Mouse (Mus musculus) megakaryocyte, adult 5-6 weeks (primary cell): ENCODE results near the gene Prtg. TPM values are rescaled to one million over a fixed set of nuclear protein-coding genes. Genes with fewer than 3 reads are reported as not detected.

Source experiments
- ATAC-seq: 2 replicates; pipeline ENCODE4 v1.8.0; 2016; ENCODE audit warnings: mild to moderate bottlenecking, inconsistent platforms; ENCODE audit not compliant: poor library complexity, severe bottlenecking
- total RNA-seq, 2 experiments: library from RNA; stranded (forward) in 1 of 2; stranded (reverse) in 1 of 2; fragments of 153-499, 151-499 nt in 1 of 2; fragments of 221-1000, 200-1000 nt in 1 of 2; gene quantifications; 2 replicates each; pipeline versions ENCODE4 v1.2.3 to v1.2.4; 2015 to 2017

The Prtg gene
- total RNA-seq (2015) (not detected in 2 replicates), total RNA-seq (2017) (not detected in 2 replicates)

DNA sequence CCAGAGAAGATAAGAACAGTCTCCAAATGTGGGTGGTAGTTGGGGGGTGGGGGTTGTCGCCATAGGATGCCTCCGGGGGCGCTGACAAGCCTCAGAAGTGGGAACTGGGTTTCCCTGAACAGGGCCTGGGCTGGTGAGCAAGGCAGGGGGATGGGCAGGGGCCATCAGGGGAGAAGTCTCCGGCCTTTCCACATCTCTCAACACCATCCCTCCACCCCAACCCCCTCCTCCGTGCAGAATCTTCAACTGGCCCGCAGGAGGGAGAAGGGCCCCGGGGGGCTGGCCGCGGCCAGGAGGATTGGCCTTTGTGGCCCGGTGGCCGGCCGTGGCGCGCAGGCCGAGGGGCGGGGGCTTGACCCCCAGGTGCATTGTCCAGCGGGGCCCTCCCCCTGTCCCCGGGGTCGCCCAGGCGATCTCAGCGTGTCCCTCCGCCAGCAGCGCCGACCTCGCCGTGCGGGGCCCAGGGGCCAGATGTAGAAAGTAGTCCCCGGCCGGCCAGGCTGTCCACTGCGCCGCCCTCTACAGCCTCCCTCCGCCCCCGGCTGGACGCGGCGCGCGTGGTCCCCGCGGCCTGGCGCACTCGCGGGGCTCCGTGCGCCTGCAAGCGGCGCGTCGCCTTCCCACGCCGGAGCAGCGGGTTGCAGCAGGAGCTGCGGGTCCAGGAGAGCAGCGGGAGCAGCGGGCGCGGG lies at the start of gene Prtg:
Gene Prtg, plus strand, starts transcription at position 144 of the 689 bp plus-strand sequence.
- ATAC-seq = no peak

DNA sequence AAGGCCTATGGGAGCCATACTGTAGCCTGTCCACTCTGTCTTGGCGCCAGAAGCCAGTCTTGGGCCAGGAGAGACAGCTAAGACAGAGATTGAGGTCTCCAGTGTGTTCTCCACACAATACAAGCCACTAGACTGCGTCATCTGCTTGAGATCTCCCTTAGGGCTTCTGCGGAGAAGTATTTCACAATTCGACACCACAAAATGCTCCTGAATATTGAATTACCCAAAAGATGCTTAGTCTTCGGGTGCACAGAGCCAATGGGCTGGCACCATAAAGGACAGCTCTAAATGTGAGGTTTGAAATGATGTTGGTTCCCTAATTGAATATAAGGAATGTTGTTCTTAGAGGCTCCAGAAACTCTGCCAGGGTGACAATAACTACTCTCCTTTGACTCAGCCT lies 49.5 kb upstream of the Prtg start:
- ATAC-seq = no peak

DNA sequence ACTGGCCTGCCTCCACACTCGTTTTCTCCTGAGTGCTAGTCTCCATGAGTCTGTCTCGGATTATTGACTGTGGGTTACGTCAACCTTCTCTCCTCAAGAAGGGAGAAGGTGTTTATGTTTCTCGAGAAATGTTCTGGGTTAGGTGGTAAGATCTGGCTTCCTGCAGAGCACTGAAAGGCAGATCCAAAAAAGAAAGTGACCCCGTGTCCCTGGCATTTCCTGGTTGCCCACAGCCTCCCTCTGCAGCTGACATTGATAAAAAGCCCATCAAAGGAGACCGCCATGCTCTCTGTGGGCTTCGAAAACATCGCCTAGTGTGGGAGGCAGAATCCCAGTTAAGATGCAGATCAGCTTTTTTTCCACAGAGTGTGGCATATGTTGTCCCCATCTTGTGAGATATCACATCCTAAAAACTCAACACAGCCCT lies 48.0 kb upstream of the Prtg start:
- ATAC-seq = no peak

DNA sequence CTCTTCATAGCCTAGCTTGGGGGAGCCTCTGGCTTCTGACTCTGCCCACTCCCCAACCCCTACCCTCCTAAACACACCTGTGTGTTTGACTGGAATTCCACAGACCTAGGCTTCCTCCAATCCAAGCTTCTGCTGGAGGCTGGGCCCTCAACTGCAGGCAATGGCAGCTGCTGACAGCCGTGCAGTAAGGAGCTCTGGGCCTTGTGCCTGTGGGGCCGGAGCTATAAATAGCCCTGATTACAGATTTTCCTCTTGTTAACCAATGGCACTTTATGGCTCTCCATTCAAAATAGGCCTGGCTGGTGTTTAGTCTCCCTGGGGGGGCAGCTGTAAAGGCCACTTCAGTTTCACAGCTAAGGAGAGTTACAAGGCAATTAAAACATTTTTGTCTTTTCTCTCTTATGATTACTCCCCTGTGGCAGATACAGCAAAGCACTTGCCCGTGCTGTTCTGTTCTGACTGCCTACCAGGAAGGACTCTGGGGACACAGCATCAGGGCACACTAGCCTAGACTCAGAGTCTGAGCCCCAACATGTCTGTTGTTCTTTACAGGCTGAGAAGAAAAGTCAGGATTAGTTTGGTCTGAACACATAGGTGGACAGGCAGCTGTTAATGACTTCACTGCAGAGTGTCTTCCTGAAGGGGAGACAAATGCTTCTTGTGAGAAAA lies 43.5 kb upstream of the Prtg start:
- ATAC-seq = no peak

DNA sequence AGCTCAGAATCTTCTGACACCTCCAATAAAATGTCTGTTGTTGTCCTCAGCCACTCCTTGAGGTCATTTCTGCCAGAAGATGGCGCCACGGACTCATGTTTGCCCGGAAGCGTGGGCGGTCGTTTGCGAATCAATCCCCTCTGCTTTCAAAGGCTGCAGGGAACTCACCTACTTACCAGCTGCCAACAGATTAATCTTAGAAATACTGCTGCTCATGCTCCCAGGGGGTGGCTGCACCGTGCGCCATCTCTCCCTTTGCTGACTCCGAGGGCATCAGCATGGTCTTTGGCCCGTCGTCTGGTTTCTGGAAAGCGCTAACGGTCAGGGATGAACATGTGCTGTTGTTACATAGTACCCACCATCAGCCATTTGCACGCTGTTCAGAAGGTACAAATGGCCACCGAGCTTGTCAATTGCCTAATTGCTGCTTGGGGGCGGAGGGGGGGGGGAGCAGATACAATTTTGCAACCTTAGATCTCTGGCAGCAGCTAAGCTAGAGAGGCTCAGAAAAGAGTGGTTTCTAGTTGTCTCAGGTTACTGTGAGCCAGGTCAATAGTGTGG lies 39.8 kb upstream of the Prtg start:
- peak; percentile 87 for ATAC-seq

DNA sequence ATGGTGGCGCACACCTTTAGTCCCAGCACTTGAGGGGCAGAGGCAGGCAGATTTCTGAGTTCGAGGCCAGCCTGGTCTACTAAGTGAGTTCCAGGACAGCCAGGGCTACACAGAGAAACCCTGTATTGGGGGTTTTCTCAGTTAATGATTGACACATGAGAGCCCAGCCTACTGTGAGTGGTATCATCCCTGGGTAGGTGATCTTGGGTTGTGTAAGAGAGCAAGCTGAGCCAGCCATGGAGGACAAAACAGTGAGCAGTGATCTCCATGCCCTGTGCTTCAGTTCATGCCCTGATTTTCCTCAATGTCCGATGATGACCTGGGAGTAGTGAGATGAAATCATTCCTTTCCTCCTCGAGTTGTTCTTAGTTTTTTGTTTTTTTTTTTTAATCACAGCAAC lies 31.7 kb upstream of the Prtg start:
- no peak for ATAC-seq

DNA sequence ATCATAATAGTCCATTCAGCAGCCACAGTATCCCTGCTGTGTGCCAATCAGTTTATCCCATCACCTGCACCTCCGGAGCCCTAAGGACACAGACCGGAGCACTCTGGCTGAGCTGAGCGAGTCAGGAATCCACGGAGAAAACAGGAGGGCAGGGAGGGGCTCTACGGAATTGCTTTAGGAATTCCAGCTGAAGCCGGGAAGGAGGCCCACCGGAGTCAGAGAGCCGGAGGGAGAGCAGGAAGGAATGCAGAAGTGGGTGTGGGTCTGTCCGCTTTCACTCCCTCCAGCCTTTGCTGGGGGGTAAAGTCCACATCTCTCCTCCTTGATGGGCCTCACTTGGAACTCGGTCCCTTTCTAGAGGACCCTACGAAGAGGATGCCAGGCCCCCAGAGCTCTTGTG lies 27.7 kb upstream of the Prtg start:
- ATAC-seq = no peak

DNA sequence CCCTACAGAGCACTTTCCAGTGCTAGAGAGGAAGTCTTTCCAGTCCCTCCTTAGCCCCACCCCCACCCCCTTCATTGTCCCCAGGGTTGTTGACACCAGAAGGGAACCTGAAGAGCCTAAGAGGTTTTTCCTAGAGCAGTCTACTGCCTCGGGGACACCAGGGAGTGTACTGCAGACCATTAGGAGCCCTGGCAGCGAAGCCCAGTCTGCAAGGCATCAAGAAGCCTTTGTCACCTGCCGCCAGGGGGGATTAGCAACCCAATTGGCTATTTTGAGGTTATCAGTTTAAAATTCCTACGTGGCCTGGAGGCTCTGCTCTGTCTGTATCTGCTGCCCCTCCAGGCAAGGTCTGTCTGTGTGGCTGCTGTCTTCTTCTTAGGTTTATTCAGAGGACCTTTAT lies 26.9 kb upstream of the Prtg start:
- ATAC-seq = no peak

DNA sequence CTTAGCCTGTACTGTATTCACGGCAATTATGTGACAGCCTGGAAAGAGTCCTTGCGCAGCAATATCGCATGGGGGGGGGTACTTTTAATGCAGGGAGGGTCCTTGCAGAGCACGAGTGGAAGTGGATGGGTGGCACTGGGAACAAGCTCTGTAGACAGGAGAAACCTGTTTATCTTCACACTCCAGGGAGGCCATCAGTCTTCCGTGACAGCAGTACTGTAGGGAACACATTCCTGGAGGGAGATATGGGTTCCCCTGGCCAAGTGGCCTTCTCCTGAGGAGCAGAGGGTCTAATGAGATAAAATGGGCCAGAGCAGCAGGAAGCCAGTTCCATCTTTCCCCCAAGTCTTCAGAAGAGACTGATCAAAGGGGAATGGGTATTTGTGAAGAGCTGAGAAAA lies 26.0 kb upstream of the Prtg start:
- no peak for ATAC-seq

DNA sequence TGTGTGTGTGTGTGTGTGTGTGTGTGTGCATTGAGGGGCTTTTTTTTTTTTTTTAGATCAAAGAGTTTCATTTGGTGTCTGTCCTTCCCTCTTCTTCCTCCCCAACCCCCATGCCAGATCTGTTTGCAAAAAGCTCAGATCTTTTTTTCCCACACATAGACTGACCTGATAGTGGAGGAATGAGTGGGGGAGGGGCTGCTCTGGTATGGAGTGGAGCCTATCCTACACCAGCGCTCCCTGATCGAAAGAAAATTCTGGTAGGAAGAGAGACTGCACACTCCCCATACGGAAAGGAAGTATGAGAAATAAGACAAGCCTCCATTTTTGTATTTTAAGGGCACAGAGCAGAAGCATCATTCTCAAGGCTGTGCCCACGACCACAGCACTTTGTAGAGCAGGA lies 25.2 kb upstream of the Prtg start:
- ATAC-seq = no peak

DNA sequence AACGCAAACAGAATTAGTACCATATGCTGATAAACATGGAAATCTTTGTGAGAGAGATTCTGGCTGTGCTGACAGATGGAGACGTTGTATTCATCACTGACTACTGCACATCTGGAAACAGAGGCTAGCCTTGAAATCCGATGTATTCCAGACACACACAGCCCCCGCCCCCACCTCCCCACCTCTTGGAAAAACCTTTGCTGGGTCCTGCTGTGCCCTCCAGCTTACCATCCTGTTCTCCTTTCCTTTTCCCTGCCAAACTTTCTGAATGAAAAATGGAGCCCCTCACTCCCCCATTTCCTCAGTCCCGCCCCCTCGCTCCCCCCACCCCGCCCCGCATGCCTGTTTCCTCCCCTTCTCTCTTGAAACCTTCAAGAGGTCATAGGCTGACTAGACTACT lies 24.6 kb upstream of the Prtg start:
- ATAC-seq = no peak

DNA sequence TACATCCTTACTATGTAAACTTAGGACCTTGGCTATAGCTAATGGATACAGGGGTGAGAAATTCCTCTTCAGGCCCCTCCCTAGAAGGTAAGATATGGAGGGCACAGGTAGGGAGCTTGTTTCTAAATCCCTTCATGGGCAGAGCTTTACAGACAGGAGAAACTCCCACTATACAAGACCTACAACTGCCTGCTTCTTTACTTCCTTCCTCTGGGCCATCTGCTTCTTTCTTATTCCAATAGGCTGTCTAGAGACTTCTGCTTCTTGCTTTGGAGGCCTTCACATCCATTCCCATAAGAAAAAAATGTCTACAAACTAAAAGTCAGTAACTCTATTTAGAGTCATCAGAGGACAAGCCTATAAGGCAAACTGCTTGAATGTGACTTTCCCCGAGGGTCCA lies 18.9 kb upstream of the Prtg start:
- ATAC-seq = no peak

DNA sequence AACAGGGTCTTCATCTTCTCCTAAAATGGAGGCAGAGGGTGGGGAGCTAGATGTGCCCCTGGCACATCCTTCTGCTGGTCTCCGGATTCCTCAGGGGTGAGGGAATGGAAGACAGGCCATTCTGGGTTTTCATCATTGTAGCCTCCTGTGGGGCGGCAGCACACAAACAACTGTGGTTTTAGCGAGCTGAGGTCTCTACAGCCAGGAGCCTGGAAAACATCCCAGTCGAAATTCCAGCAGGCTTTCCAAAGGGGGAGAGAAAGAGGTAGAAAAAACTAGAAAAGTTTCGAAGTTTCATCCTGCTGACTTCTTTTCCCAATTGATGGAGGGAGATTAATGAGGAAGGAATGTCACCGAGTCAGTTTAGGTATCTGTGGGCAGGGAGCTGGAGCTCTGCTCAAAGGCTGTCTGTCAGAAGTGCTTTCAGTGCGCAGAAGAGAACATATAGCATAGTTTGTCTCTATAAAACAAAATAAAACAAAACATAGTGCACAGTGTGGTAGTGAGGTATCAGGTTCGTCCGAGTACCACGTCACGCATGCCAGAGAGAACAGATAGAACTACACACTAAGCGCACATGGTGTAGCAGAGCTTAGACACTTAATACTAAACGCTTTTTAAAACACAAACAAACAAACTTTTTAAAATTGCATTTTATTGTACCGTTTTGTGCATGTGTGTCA lies 16.0 kb upstream of the Prtg start:
- ATAC-seq = no peak

DNA sequence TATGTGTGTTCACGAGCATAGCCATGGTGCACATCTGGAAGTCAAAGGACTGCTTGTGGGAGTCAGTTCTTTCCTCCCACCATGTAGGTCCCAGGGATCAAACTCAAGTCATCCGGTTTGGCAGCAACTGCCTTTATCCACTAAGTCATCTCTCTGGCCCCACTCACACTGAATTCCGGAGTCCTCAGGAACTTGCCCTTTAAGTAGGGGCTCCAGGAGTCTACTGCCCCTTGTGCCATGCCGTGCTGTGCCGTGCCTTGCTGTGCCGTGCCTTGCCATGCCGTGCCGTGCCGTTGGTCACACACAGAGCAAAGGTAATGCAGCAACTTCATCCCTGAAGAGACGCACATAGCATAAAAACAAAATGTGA lies 15.5 kb upstream of the Prtg start:
- ATAC-seq = no peak

DNA sequence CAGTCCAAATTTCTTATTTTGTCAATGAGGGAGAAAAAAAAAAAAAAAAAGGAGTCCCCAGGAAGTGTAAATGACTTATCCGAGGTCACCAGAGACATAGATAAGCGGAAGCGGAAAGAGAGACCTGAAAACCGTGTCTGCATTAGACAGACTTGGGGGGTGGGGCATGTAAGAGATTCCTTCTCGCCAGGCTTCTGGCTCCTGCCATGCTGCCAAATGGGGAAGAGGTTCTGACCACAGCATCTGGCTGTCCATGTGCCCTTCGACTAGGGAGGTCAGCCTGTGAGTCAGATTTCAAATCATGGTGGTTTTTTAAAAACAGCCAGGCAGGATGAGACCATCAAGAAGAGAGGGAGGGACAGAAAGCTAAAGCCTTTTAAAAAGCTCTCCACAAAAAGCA lies 15.0 kb upstream of the Prtg start:
- ATAC-seq = peak; percentile 88

DNA sequence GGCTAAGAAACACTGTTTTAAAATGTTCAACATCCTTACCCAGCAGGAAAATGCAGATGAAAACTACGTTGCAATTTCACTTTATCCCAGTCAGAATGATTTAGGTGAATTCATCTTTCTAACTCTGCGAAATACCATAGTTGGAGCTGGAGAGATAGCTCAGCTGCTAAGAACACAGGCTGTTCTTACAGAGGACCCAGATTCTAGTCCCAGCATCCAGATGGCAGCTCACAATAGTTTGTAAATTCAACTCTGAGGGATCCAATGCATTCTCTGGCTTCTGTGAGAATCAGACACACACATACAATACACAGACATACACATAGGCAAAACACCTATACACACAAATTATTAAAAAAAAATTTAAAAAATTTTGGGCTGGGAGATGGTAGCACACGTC lies 11.4 kb upstream of the Prtg start:
- ATAC-seq = no peak

DNA sequence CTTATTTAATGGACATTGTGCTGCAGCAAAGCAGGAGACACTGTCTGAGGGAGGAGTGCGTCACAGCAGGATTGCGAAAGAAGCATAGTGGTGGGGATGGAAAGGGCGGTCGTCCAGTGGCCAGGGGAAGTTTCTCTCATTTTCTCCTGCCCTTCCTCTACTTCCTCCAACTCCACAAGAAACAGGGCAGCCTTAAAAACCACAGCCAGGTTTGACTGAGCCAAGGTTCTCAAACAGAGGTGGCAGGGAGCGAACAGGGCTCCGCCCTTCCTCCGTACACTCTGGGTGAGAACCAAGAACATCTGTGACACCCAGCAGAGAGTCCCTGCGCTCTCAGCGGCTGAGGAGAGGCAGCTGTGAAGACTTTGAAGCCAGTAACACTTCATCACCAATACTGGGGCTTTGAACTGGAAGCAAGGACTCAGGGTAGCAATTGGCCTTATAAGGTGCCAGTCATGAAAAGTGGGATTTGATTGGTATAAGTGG lies 9.5 kb upstream of the Prtg start:
- ATAC-seq = peak; percentile 94

DNA sequence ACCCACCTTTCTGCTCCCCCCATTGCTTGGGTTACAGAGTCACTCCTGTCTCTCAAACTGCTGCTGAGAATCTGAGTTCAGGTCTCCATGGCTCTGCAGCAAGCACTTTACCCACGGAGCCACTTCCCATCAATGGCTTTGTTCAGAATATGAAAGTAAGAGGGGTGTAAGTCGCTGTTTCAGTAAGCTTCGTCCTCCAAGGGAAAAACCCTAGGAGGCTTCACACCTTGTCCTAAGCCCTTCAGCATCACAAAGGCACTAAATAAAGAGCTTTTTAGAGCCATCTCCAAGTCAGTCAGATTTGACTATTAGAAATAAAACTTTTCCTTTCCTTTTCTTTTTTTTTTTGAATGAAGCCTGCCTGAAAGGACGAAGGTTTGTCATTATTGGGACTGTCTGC lies 3.4 kb upstream of the Prtg start:
- no peak for ATAC-seq

DNA sequence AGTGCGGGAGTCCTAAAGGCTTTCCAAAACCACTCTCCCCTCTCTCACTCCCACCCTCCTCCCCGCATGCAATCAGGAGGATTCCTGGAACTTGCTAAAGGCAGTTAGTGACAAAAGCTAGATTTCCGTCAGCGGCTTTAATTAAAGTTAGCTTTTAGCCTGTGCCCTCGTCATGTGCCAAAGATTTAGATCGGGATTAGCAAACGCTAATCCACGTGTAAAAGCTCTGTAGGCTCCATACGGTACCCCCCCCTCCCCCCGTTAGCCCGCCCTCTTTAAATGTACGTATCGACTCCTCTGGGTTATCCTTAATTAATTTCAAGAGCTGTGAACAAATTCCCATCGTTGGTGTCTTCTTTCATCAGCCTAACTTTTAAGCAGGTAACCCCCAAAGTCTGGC lies 528 bp upstream of the Prtg start:
- no peak for ATAC-seq

DNA sequence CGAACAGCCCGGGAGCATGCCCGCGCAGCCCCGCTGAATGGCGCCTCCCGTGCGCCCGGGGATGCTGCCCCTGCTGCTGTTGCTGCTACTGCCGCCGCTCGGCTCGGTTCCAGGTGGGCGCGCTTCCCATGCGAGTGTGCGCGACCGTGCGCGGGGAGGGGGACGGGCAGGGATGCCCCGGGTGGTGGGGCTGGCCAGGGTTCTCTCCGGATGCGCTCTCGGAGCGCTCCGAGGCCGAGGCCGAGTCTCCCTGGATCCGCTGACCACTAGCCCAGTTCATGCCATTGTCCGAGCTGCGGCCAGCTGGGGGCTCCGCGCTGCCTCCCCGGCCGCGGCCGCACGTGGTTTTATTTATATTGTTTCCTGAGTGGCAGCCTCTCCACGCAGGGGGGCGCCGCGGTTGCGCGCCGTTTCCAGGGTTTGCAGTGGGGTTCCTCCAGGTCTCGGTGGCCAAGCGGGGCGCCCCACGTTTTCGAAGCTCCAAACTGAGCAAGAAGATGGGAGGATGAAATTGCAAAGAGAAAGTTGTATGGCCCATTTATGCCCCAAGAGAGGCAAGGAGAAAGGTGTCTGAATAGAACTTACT lies 839 bp downstream of the Prtg start:
- no peak for ATAC-seq

DNA sequence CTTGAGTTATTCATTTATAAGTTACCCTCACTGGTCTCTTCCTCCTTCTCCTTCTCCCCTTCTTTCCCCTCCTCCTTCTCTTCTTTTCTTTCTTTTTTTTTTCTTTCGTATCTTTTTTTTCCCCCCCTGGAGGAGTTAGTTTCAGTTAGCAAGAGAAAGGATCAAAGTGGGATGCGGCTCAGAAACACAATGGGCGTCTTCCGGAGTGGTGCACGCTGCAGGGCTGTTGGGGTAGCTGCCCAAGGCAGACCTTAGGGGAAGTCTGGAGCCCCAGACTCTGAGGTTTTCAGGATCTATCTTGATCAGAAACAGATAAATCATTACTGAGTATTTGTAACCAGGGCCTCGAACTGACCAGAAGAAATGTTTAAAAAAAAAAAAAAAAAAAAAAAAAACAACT lies 1.5 kb downstream of the Prtg start:
- ATAC-seq = no peak
